Mouse (Mus musculus): ENCODE measurements at regions not wholly inside any gene's neighbourhood (a gene's known extent, or its start where the extent isn't known, plus 50 kb on each side); places are given as distances from the start of the nearest gene placed in this dataset.

- no peak for TF ChIP-seq CTCF (IDR thresholded peaks at IDR 0.05; ENCODE audit: low read depth, low read length)
- TF ChIP-seq POLR2A (IDR thresholded peaks at IDR 0.05; ENCODE audit: borderline replicate concordance, low read depth, low read length), result no peak
These were observed 329.1 kb upstream of the Spred2 start for GRCm38 (mm10) chr11:19595107-19595506.

Data from bone marrow macrophage, adult 2 months (primary cell).